Mouse (Mus musculus) brain, embryonic 14.5 days (tissue): ENCODE data around the gene Sgms1.

ENCODE experiments used
- CTCF ChIP-seq: fragments of 200-500 bp; IDR thresholded peaks from 2 replicates; pipeline ENCODE4 v1.5.1; 2012; ENCODE audit warnings: inconsistent platforms, mild to moderate bottlenecking, moderate library complexity, borderline replicate concordance; ENCODE audit not compliant: insufficient read depth, insufficient read length; ENCODE audit errors: extremely low read depth
- POLR2A ChIP-seq: fragments of 200-500 bp; IDR thresholded peaks from 2 replicates; pipeline ENCODE4 v1.6.1; 2012; ENCODE audit warnings: mild to moderate bottlenecking, inconsistent platforms, borderline replicate concordance; ENCODE audit not compliant: poor library complexity, insufficient read depth, insufficient read length, severe bottlenecking; ENCODE audit errors: extremely low read depth

GRCm38 (mm10) chr19:32308311-32308710 is 81.2 kb downstream of the Sgms1 start:
- no peak for TF ChIP-seq CTCF
- no peak for TF ChIP-seq POLR2A
